Mouse (Mus musculus): Measurements from ENCODE around the gene C2cd4b. TPM values are rescaled to one million over a fixed set of nuclear protein-coding genes. Genes with fewer than 3 reads are reported as not detected.

C2cd4b gene
- total RNA-seq, 1 experiment from 2014 or later: not detected

Other genes starting within 250 kb of the C2cd4b start
- 0.68 and 0.82 TPM in 2 replicates for gene Tln2, start 199.7 kb upstream of the C2cd4b start, total RNA-seq (2017)
- not detected in 2 replicates for gene C2cd4a, start 72.9 kb downstream of the C2cd4b start, total RNA-seq (2017)
- 40.2 and 42.2 TPM in 2 replicates for gene Vps13c, start 81.0 kb downstream of the C2cd4b start, total RNA-seq (2017)

Measured in common myeloid progenitor, adult 5-6 weeks (primary cell).